Mouse (Mus musculus) cerebellum, adult 11-12 months (tissue): ENCODE measurements around the gene Liph.
A peak's percentile ranks its signal among the peaks of the same experiment; 100 is the strongest.
"Not testable (repeated sequence)": the region's sequence is repeated elsewhere in the genome, so short reads cannot be mapped to it uniquely, and the experiment has no call there.

ENCODE experiments used
- DNase-seq: peaks from one replicate; pipeline ENCODE4 v3.0.0; 2022

Gene Liph

GRCm38 (mm10) chr16:21971446-21971845 is 24.0 kb downstream of the Liph start:
- no peak for DNase-seq

GRCm38 (mm10) chr16:21970536-21970935 is 24.9 kb downstream of the Liph start:
- no peak for DNase-seq

GRCm38 (mm10) chr16:21969874-21970273 is 25.6 kb downstream of the Liph start:
- DNase-seq: no peak

- no peak for DNase-seq
Observed at GRCm38 (mm10) chr16:21965576-21965975, 29.9 kb downstream of the Liph start.

GRCm38 (mm10) chr16:21955591-21955990 is 39.9 kb downstream of the Liph start:
- no peak for DNase-seq

GRCm38 (mm10) chr16:21946761-21947715 is 48.4 kb downstream of the Liph start, which contains the start of gene Tmem41a:
Gene Tmem41a, minus strand, starts transcription at chr16:21947552.
- peak; percentile 93 for DNase-seq

GRCm38 (mm10) chr16:21928471-21928870 is 67.0 kb downstream of the Liph start:
- DNase-seq: no peak

GRCm38 (mm10) chr16:21916681-21917080 is 78.8 kb downstream of the Liph start:
- DNase-seq: peak; percentile 51

GRCm38 (mm10) chr16:21913347-21913746 is 82.1 kb downstream of the Liph start:
- no peak for DNase-seq

- not testable (repeated sequence) for DNase-seq
Observed at GRCm38 (mm10) chr16:21908906-21909305, 86.6 kb downstream of the Liph start.

- no peak for DNase-seq
Observed at GRCm38 (mm10) chr16:21906902-21907301, 88.6 kb downstream of the Liph start.

GRCm38 (mm10) chr16:21905996-21906395 is 89.5 kb downstream of the Liph start:
- DNase-seq: no peak

GRCm38 (mm10) chr16:21904636-21905035 is 90.8 kb downstream of the Liph start:
- DNase-seq: no peak
